Mouse (Mus musculus) embryo, embryonic 10.5 days (tissue): ENCODE measurements at regions not wholly inside any gene's neighbourhood (a gene's known extent, or its start where the extent isn't known, plus 50 kb on each side); places are given as distances from the start of the nearest gene placed in this dataset.
A peak's percentile ranks its signal among the peaks of the same experiment; 100 is the strongest.

Source experiments
- DNase-seq: peaks from one replicate; pipeline ENCODE4 v3.0.0-alpha.2; 2015; ENCODE audit warnings: low spot score

DNA sequence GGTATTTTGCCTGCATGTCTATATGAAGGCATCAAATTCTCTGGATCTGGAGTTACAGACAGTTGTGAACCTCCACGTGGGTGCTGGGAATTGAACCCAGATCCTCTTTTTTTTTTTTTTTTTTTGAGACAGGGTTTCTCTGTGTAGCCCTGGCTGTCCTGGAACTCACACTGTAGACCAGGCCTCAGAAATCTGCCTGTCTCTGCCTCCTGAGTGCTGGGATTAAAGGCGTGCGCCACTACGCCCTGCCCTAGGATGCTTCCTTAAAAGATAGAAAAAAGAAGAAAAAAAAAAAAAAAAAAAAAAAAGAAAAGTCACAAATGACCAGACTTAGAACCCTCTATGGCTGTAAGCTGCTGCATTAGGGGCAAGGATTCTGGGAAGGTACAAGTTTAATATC lies 111.6 kb downstream of the Sox2 start:
- no peak for DNase-seq

- DNase-seq, result no peak
Observed at GRCm38 (mm10) chr3:34764559-34764958, 114.4 kb downstream of the Sox2 start.

DNA sequence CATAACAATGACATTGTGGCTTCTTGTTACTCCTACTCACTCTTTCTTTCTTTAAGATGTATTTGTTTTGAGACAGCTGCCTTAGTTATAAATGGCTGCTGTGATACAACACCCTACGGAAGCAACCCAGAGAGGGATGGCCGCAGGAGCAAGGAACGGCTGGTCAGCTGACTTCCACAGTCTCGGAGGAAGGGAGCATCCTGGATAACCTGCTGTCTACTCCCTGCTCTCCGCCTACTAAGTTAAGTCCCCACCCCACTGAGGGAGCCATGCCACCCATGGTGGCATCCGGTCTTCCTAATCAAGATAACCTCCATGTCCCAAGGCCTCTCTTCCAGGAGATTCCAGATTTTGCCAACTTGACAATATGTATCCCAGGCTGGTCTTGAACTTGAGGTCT lies 114.9 kb downstream of the Sox2 start:
- DNase-seq, result no peak

DNA sequence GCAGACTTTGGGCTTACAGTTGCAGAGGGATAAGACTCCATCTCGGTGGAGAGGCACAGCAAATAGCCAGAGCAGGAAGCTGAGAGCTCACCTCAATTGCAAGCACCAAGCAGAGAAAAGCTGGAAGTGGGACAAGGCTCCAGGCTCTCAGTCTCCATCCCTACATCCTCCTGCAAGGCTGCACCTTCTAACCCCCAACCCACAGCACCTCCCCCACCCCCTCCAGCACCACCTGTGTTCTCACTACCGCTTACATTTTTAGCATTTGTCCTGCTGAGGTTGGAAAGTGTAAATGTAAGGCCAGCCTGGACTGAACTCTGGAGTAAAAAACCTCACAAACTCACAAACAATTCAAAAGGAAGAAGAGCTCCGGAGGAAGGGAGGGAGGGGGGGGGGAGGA lies 119.6 kb downstream of the Sox2 start:
- DNase-seq, result no peak

- DNase-seq, result no peak
Observed at GRCm38 (mm10) chr3:34770271-34770670, 120.1 kb downstream of the Sox2 start.

GRCm38 (mm10) chr3:34772035-34772434 lies 121.8 kb downstream of the Sox2 start:
- DNase-seq, result no peak

DNA sequence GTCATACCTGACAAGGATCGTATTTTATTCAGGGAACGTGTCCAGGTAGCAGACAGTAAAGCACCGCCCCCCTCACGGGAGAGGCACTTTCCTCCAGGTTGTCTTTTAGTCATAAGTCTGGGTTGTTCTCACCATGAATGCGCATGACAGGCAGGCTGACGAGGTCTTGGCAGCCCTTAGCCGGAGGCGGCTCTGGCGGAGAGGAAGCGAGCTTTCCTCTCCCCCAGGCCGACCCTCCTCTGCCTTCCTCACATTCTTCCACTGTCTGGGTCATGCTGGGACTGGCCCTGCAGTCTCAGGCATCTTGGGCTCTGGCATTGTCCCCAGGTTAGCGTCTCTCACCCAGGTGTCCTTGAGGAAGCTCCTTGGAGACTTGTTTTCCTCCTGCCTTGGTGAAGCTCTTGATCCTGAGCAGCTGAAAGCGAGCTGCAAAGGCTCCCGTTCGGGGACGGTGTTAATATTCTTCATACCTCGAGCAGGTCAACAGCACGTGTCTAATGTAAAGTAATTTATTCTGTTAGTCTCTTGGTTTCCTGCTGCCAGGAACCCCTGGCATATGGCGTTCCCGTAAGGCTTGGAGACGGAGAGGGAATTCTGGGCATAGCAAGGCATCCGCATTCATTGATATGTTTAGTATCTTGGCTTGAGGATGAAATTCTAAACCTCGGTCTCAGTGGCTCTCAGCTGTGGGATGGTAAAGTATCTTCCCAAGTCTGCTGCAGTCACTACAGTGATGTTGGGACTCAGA lies 123.6 kb downstream of the Sox2 start:
- peak; percentile 45 for DNase-seq

DNA sequence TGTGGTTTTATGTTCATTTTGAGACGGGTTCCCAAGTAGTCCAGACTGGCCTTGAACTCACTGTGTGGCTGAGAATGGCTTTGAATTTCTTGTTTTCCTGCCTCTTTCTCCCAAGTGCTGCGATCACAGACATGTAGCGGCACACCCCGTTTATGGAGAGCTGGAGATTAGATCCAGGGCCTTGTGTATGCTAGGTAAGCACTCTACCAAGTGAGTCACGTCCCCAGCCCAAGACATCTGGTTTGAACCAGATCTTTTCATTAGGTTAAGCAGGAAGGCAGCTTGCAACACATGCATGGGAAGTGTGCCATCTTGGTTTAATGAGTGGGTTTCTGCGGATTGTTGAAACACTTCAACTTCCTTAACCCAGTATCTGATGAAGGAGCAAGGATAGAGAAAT lies 131.6 kb downstream of the Sox2 start:
- no peak for DNase-seq

DNA sequence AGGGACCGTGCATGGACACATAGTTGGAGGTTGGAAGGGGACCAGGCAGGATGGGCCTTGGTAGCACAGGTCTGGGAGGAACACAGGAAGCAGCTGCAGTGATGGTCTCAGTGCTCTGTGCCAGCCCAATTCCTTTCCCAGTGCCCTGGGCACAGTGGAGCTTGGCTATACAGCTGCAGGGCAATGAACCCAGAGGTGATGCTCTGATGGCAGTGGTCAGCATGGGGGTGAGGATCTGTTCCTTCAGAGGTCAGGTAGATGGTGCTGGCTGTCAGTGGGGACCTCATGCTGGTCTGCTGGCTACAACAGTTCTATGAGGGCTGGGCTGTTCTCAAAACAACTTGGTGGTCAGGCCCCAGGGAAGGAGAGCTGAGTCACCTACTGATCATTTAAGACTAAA lies 133.2 kb downstream of the Sox2 start:
- DNase-seq, result no peak

DNA sequence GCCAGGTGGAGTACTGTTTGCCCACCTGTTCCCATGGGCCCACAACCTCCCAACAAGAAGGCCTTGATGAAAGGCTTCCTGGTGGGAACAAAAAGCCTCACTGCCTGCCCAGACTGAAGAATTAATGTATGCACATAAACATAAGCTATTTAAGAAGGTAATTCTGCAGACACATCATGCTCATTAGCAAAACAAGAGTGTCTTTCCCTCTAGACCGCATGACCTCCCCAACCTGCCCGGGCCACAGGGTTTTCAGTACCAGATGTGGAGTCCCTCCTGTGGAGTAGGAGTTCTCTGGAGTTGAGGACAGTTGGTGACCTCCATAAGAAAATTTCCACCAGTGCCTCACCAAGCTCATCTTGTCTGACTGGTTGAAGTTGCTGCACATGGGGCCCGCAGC lies 137.0 kb downstream of the Sox2 start:
- no peak for DNase-seq

GRCm38 (mm10) chr3:34795103-34795983 lies 145.1 kb downstream of the Sox2 start:
- DNase-seq, result peak; percentile 90

DNA sequence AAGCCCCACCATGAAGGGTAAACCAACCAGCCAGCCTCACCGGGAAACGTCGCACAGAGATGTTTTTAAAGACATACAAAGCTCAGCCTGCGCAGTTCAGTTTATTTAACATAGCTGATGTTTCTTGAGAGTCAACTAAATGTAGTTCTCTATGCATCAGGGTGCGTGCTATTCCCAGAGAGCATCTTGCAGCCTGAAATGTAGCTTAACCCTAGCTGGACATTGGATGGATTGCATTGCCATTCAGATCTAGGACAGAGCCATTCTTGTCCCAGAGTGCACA lies 145.7 kb downstream of the Sox2 start:
- no peak for DNase-seq

DNA sequence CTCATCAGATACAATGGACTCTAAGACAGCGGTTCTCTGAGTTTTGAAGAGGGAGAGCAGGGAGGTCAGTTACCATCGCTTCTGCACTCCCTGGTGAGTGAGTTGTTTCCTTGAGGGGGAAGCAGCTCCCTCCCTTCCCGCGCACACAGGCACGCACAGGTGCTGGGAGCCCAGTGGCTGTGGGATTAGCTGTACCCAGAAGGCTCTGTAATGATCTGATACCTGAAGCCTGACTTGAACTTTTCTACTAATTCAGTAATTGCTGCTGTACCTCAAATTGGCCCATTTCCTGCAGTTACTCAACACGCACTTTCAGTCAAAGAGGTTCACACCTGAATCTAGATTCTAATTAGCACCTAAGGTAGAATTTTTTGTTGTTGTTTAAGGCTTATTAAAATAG lies 158.6 kb downstream of the Sox2 start:
- DNase-seq, result no peak

- DNase-seq, result no peak
Observed at GRCm38 (mm10) chr3:34811753-34812152, 161.5 kb downstream of the Sox2 start.

DNA sequence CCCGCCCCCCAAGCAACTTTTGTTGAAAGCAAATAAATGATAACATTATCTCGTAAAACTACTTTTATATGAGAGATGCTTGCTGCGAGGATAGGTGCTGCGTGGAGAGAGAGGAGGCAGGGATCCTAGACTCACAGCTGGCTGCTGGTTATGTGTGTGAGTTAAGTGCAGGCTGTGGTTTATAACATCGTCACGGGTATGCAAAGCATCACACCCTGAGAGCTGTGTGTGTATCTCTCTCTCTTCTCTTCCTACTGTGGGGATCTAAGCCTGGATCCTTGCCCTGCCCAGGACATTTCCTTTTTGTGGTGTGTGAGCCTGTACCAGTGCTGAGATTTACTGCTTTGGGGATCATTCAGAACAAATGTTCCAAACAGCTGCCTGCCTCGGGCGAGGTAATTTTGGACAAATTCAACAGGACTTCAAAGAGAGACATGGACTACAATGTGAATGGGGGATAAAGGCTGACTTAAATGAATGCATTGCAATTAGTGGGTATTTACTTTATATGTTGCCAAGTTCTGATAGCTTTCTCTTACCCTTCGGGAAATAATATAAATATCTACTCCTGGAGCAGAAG lies 162.9 kb downstream of the Sox2 start:
- no peak for DNase-seq

DNA sequence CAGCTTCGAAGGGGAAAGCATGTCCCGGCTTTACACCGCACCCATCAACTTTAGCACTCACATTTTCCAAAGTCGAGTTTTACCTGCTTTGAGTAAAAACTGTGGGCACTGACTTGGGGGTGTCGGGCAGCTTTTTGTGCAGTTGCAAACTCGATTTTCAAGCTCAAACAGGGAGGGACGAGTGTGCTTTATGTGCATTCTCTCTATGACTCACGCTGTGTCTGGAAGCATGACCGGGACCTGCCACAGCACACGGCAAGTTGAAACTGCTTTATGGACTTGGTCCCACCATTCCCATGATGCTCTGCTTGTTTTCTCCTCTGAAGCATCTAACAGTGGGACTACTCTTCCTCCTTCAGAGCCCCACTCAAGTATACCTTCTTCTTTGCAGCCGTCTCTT lies 174.8 kb downstream of the Sox2 start:
- no peak for DNase-seq

DNA sequence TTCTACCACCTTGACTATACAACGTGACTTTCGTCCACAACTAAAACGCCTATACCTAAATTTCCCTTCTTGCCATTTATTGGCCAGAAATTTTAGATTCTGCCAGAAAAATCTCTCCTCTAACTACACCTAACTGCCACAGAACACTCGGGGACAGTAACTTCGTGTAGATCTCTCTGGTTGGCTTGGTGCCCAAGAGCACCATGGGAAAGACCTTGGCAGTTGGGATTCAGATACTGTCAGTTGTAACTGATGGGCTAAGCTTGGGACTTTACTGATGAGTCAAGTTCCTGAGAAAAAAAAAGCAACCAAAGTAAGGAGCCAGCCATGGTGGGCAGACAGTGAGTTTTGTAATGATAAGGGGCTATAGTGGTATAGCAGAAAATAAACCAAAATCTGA lies 176.2 kb downstream of the Sox2 start:
- DNase-seq, result no peak

DNA sequence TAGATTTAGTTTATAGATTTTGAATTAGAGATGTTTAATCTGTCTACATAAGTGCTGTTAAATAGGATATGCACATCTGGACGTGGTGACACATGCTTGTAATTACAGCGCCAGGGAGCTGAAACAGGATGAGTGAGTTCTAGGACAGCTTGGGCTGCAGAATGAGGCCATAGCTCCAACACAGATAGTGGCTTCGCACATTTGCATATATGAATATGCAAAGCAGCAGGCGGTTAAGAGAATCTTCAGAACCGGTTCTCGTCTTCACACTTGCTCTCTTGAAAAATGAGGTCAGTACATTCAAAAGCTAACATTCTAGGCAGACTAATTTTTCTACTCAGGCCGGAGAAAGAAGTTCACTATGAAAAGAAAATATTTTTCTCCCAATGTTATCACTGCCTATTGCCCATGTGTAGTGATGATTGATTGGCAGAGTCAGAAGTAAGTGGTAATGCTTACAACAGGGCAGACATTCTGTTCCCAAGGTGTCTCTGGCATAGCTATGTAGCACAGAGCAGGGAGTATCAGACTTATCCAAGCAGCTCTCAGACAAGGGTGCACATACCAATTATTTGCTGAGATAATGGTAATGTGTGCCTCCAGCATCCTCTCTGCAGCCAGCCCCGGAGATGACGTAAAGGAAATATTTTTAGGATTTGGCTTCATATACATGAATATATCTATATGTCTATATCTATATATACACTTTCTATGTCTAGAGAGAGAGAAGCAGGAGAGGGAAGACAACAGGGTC lies 178.4 kb downstream of the Sox2 start:
- no peak for DNase-seq

- DNase-seq, result no peak
Observed at GRCm38 (mm10) chr3:34836741-34837267, 186.6 kb downstream of the Sox2 start.

GRCm38 (mm10) chr3:34837644-34838332 lies 187.6 kb downstream of the Sox2 start:
- DNase-seq, result peak; percentile 15

DNA sequence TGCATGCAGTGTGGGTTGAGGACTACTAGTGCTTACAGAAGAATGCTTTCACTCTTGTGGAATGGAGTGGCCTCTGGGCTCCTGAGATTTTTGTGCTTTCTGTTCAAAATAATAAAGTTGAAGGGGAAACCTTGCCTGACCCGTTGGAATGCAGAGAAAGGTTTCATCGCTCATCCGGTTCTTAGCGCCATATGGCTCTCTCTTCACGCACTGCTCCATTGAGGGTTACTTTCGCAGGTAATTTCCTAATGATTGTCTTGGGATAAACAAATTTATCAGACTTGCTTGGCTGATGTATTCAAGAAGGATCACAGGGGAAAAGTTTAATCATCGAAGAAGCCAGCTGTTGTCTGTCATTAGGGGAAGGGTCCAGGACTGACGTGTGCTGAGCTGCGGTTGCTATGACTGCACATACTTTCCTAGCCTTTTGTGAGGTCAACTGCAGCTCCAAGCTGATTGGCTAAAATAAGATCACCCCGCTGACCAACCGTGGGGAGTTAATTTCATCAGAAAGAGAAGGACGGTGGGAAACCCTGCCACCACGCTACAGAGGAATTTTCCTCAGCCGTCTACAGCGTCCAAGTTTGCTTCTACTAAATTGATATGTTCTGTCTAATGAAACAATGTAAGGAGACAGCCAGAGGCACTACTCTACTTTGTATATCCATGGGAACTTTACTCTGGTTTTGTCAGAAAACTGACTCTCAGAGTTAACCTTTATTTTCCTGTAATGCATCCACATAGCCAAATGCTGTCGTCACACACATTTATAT lies 210.9 kb downstream of the Sox2 start:
- DNase-seq, result peak; percentile 18
